Mouse (Mus musculus) C2C12 (cell line): ENCODE data around the gene Gpr135. TPM values are rescaled to one million over a fixed set of nuclear protein-coding genes. Genes with fewer than 3 reads are reported as not detected.

Experiments
- H3K27me3 ChIP-seq: one replicate; pipeline ENCODE4 v1.6.1; 2011; ENCODE audit not compliant: control insufficient read depth, insufficient read depth, insufficient read length
- H3K36me3 ChIP-seq: one replicate; pipeline ENCODE4 v1.6.1; 2011; ENCODE audit not compliant: control insufficient read depth, insufficient read depth
- H3K4me3 ChIP-seq: one replicate; pipeline ENCODE4 v1.5.1; 2011; ENCODE audit warnings: mild to moderate bottlenecking, control low read depth; ENCODE audit not compliant: poor library complexity, insufficient read depth, severe bottlenecking
- H3K79me2 ChIP-seq: one replicate; pipeline ENCODE4 v1.6.1; 2011; ENCODE audit not compliant: control insufficient read depth, insufficient read depth
- H3K79me3 ChIP-seq: one replicate; pipeline ENCODE4 v1.6.1; 2011; ENCODE audit warnings: low read depth, control low read depth
- H3ac ChIP-seq: one replicate; pipeline ENCODE3; 2011; ENCODE audit warnings: low read depth; ENCODE audit not compliant: control insufficient read depth, insufficient read length
- CEBPB ChIP-seq: IDR thresholded peaks from one replicate; pipeline ENCODE4 v1.6.1; 2011; ENCODE audit warnings: low read depth, mild to moderate bottlenecking, control low read depth, moderate library complexity
- CTCF ChIP-seq: IDR thresholded peaks from one replicate; pipeline ENCODE4 v1.5.1; 2011; ENCODE audit not compliant: control insufficient read depth, insufficient read depth, insufficient read length
- FOSL1 ChIP-seq: IDR thresholded peaks from one replicate; pipeline ENCODE4 v1.8.0; 2011; ENCODE audit warnings: mild to moderate bottlenecking, low read length; ENCODE audit not compliant: poor library complexity, insufficient read depth, severe bottlenecking
- MAX ChIP-seq: IDR thresholded peaks from one replicate; pipeline ENCODE4 v1.6.1; 2011; ENCODE audit warnings: mild to moderate bottlenecking, control low read depth
- MYOD1 ChIP-seq: IDR thresholded peaks from one replicate; pipeline ENCODE4 v1.6.1; 2011; ENCODE audit warnings: low read depth; ENCODE audit not compliant: control insufficient read depth, insufficient read length
- MYOG ChIP-seq: IDR thresholded peaks from one replicate; pipeline ENCODE4 v1.6.1; 2011; ENCODE audit not compliant: control insufficient read depth, insufficient read length; ENCODE audit errors: extremely low read depth
- USF1 ChIP-seq: IDR thresholded peaks from one replicate; pipeline ENCODE4 v1.6.1; 2011; ENCODE audit warnings: low read depth, mild to moderate bottlenecking, control low read depth, moderate library complexity
- polyA plus RNA-seq: library from polyadenylated mRNA; unstranded; fragments of >200 nt; fragmentation: generic; extraction: Trizol; gene quantifications from one replicate; pipeline ENCODE4 v1.2.1, GENCODE M21; 2012; ENCODE audit warnings: missing spikeins

The Gpr135 gene
- polyA plus RNA-seq, 1 experiment: 0.11 TPM

- H3ac ChIP-seq: no peak overlapping the region
- H3K79me3 ChIP-seq: no peaks in the 10 kb centered on the region
- no peaks in the 10 kb centered on the region for H3K79me2 ChIP-seq
- no peaks in the 10 kb centered on the region for H3K27me3 ChIP-seq
- H3K4me3 ChIP-seq: no peak overlapping the region
- TF ChIP-seq MAX (no peak), CTCF (no peak), FOSL1 (no peak), USF1 (no peak), CEBPB (no peak), MYOD1 (no peak), MYOG (no peak)
- H3K36me3 ChIP-seq: no peaks in the 10 kb centered on the region
These were observed 23.4 kb downstream of the Gpr135 start for GRCm38 (mm10) chr12:72047513-72047912.

DNA sequence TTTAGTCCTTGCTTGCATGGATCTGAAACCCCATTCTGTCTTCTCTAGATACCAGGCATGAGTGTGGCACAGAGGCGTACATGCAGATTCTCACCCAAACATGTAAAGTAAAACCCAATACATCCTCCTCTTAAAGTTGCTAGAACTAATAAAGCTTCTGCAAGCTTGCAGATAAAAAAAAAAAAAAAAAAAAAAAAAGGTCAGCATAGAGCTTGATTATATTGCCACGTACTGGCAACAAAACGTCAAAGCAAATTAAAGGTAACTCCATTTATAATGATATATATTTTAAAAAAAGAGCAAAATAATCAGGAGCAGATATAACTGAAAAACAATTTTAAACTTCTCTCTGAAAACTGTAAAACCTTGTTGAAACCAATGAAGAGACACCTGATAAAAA is 29.7 kb downstream of the Gpr135 start:
- TF ChIP-seq MYOG: no peak
- no peak for TF ChIP-seq CTCF
- TF ChIP-seq FOSL1: no peak
- TF ChIP-seq USF1: no peak
- no peak for TF ChIP-seq MYOD1
- TF ChIP-seq CEBPB: no peak
- no peak for TF ChIP-seq MAX
- no peaks in the 10 kb centered on the region for H3K79me2 ChIP-seq

GRCm38 (mm10) chr12:72039501-72039900 is 31.4 kb downstream of the Gpr135 start:
- Histone ChIP-seq H3K27me3 (no peaks in the 10 kb centered on the region), H3ac (no peak overlapping the region), H3K4me3 (no peak overlapping the region), H3K36me3 (no peaks in the 10 kb centered on the region), H3K79me3 (no peaks in the 10 kb centered on the region), H3K79me2 (no peaks in the 10 kb centered on the region)
- TF ChIP-seq MYOG (no peak), MYOD1 (no peak), USF1 (no peak), CTCF (no peak), FOSL1 (no peak), MAX (no peak), CEBPB (no peak)

More for the DNA sequence above, 29.7 kb downstream of the Gpr135 start:
- H3K79me3 ChIP-seq: no peaks in the 10 kb centered on the region
- H3K27me3 ChIP-seq: no peaks in the 10 kb centered on the region
- H3K4me3 ChIP-seq: no peak overlapping the region
- no peak overlapping the region for H3ac ChIP-seq
- no peaks in the 10 kb centered on the region for H3K36me3 ChIP-seq

DNA sequence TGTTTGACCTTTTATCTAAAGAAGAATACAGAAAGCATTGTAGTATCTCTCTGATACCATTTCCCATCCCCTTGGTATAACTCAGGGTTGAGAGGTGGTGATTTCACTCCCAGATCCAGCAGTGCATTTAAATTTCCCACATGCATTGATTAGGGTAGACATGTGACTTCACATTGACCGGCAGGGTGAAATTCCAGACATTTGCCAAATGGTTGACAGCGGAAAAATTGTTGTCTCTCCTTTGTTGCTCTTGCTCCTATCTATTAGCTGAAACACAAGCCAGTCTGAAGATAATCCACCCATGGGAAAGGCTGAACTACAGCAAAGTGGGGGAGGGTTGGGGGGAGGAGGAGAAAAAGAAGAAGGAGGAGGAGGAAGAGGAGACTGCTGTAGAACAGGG is 32.1 kb downstream of the Gpr135 start:
- H3ac ChIP-seq: no peak overlapping the region
- TF ChIP-seq CTCF (no peak), USF1 (no peak), MAX (no peak), MYOD1 (no peak), MYOG (no peak), CEBPB (no peak), FOSL1 (no peak)
- no peaks in the 10 kb centered on the region for H3K79me3 ChIP-seq
- no peaks in the 10 kb centered on the region for H3K27me3 ChIP-seq
- no peaks in the 10 kb centered on the region for H3K79me2 ChIP-seq
- H3K36me3 ChIP-seq: no peaks in the 10 kb centered on the region
- H3K4me3 ChIP-seq: no peak overlapping the region

DNA sequence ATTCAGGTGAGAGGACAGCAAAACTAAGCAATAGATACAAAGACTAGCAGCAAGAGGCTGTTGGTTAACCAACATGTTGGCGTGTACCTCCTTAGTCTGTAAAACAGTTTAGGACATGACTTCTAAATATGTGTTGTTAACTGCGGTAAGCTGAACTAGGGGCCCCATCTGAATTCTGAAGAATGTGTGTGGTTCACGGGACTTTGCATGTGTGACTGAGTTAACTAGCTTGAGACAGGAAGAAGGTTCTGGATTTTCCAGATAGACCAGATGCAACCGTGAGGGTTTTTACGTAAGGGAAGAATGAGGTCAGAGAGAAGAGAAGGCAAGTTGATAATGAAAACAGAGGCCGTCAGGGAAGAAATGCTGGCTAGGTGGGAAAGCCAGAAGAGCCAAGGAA is 33.9 kb downstream of the Gpr135 start:
- Histone ChIP-seq H3ac (no peak overlapping the region), H3K36me3 (no peaks in the 10 kb centered on the region), H3K79me2 (no peaks in the 10 kb centered on the region), H3K4me3 (no peak overlapping the region), H3K27me3 (no peaks in the 10 kb centered on the region), H3K79me3 (no peaks in the 10 kb centered on the region)
- TF ChIP-seq MYOD1 (no peak), MAX (no peak), FOSL1 (no peak), USF1 (no peak), CTCF (no peak), CEBPB (no peak), MYOG (no peak)

DNA sequence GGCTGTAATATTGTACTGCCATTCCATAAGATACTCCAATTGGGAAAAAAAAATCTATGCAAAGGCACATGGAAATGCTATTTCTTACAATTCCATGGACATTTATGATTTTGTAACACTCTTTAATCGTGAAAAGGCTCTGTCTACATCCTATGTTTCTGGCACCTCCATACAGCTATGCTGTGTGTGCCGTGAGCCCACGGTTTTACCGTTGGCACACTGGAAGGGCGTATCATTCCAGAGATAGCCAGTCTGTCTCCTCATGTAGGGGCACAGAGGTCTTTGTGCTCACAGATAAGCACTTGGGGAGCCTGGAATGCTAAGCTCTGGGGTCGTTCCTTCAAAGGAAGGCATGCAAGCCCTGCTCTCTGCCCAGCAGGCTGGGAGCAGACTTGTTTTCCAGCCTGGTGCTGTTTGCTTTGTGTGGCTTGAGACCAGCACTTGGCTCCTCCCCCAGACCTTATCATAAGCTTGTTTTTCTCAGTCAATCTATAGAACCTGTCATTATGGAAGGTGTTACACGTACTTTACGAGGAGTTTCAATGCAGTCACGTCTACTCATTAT is 34.7 kb downstream of the Gpr135 start:
- no peaks in the 10 kb centered on the region for H3K36me3 ChIP-seq
- no peak overlapping the region for H3ac ChIP-seq
- TF ChIP-seq MAX (no peak), MYOG (no peak), CEBPB (no peak), MYOD1 (no peak), USF1 (no peak), CTCF (no peak), FOSL1 (no peak)
- H3K4me3 ChIP-seq: no peak overlapping the region
- no peaks in the 10 kb centered on the region for H3K79me3 ChIP-seq
- H3K27me3 ChIP-seq: no peaks in the 10 kb centered on the region
- H3K79me2 ChIP-seq: no peaks in the 10 kb centered on the region
